Mouse (Mus musculus) cerebral cortex, adult 2 months (tissue): ENCODE results near the gene Sucla2.

ENCODE experiments used
- WGBS: fragments of 180-500 bp; shearing (Covaris S2); methylation state at CpG from one replicate; pipeline ENCODE4 v1.1.7; 2018; 5-methylcytosine and 5-hydroxymethylcytosine counted together

The Sucla2 gene

GRCm38 (mm10) chr14:73524766-73525448 is at the start of gene Sucla2:
Gene Sucla2 (plus strand): TSS chr14:73525319.
- WGBS, result under 1% methylated on average over 41 of the region's 41 CpGs

- WGBS, result 51% methylated on average over 7 of the region's 7 CpGs
Observed at GRCm38 (mm10) chr14:73475506-73475905, 49.6 kb upstream of the Sucla2 start.

GRCm38 (mm10) chr14:73476361-73476934 is 48.7 kb upstream of the Sucla2 start:
- 79% methylated on average over 8 of the region's 8 CpGs for WGBS

- WGBS, result 88% methylated on average over 10 of the region's 10 CpGs
Observed at GRCm38 (mm10) chr14:73477077-73477476, 48.0 kb upstream of the Sucla2 start.

GRCm38 (mm10) chr14:73478321-73478720 is 46.8 kb upstream of the Sucla2 start:
- 92% methylated on average over 3 of the region's 3 CpGs for WGBS

- WGBS, result 80% methylated on average over 1 of the region's 1 CpGs
Observed at GRCm38 (mm10) chr14:73479771-73480170, 45.3 kb upstream of the Sucla2 start.

GRCm38 (mm10) chr14:73483516-73484229 is 41.4 kb upstream of the Sucla2 start:
- WGBS, result 78% methylated on average over 5 of the region's 5 CpGs

GRCm38 (mm10) chr14:73484366-73485110 is 40.6 kb upstream of the Sucla2 start:
- 94% methylated on average over 3 of the region's 3 CpGs for WGBS

GRCm38 (mm10) chr14:73486641-73487040 is 38.5 kb upstream of the Sucla2 start:
- WGBS, result 73% methylated on average over 5 of the region's 5 CpGs

GRCm38 (mm10) chr14:73493356-73493755 is 31.8 kb upstream of the Sucla2 start:
- 99% methylated on average over 6 of the region's 6 CpGs for WGBS

- WGBS, result 75% methylated on average over 6 of the region's 6 CpGs
Observed at GRCm38 (mm10) chr14:73494122-73494521, 31.0 kb upstream of the Sucla2 start.

- 72% methylated on average over 7 of the region's 7 CpGs for WGBS
Observed at GRCm38 (mm10) chr14:73495753-73496152, 29.4 kb upstream of the Sucla2 start.

- WGBS, result 87% methylated on average over 9 of the region's 9 CpGs
Observed at GRCm38 (mm10) chr14:73501283-73501682, 23.8 kb upstream of the Sucla2 start.

GRCm38 (mm10) chr14:73501721-73502120 is 23.4 kb upstream of the Sucla2 start:
- 71% methylated on average over 6 of the region's 6 CpGs for WGBS

GRCm38 (mm10) chr14:73502591-73503184 is 22.4 kb upstream of the Sucla2 start:
- WGBS, result 34% methylated on average over 7 of the region's 7 CpGs

GRCm38 (mm10) chr14:73503237-73503933 is 21.7 kb upstream of the Sucla2 start:
- WGBS, result 41% methylated on average over 13 of the region's 13 CpGs

GRCm38 (mm10) chr14:73506283-73506682 is 18.8 kb upstream of the Sucla2 start:
- WGBS, result 79% methylated on average over 8 of the region's 8 CpGs

- WGBS, result 90% methylated on average over 15 of the region's 15 CpGs
Observed at GRCm38 (mm10) chr14:73507200-73507599, 17.9 kb upstream of the Sucla2 start.

- 78% methylated on average over 11 of the region's 11 CpGs for WGBS
Observed at GRCm38 (mm10) chr14:73507702-73508376, 17.3 kb upstream of the Sucla2 start.

GRCm38 (mm10) chr14:73508630-73509395 is 16.3 kb upstream of the Sucla2 start:
- 91% methylated on average over 6 of the region's 6 CpGs for WGBS
